Mouse (Mus musculus): ENCODE results near the gene Prss54.
A peak's percentile ranks its signal among the peaks of the same experiment; 100 is the strongest.
"Not testable (repeated sequence)": the region's sequence is repeated elsewhere in the genome, so short reads cannot be mapped to it uniquely, and the experiment has no call there.

Prss54 gene

DNA sequence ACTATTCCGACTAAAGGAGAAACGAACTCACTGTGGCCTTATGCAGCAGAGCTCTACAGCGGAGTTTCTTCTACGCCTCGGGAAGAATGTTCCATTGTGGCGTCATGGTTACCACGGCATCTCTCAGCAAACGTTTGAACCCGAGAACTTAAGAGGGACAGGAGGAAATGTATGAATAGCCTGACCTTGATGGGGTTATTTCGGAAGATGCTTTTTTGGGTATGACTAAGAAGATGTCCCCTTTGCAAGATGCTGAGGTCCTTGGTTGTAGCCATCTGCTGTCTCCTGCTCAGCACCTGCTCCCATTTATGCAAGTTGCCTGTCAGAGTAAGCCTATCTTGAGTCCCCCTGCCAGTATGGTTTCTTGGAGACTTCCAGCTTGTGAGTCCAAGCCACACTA is at the start of gene Prss54:
Gene Prss54, minus strand, starts transcription at position 101 of the 400 bp plus-strand sequence.
- no peak for DNase-seq (ENCODE audit: low read depth)

GRCm38 (mm10) chr8:95624833-95625232 is 48.7 kb upstream of the Prss54 start:
- DNase-seq (ENCODE audit: low read depth) = no peak

- DNase-seq (ENCODE audit: low read depth) = no peak
Measured at GRCm38 (mm10) chr8:95620046-95620445, 43.9 kb upstream of the Prss54 start.

DNA sequence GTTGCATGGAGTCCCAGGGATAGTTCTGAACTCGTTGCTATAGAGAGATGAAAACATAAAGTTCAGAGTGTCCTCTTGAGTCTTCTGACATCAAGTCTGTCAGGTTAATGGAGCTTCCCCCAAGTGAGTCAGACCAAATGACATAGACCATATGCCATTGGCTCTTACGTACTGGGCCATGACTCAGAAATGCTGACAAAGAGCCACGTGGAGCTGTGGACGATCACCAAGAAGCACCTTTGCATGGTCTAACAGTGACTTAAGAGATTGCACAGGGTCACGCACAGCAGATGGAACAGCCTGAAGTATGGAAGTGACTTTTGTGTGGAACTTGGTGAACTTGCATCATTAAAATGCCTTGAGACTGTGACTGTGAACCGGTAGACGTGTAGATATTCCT is 40.2 kb upstream of the Prss54 start:
- no peak for DNase-seq (ENCODE audit: low read depth)

- DNase-seq (ENCODE audit: low read depth) = no peak
Measured at GRCm38 (mm10) chr8:95611769-95612168, 35.6 kb upstream of the Prss54 start.

DNA sequence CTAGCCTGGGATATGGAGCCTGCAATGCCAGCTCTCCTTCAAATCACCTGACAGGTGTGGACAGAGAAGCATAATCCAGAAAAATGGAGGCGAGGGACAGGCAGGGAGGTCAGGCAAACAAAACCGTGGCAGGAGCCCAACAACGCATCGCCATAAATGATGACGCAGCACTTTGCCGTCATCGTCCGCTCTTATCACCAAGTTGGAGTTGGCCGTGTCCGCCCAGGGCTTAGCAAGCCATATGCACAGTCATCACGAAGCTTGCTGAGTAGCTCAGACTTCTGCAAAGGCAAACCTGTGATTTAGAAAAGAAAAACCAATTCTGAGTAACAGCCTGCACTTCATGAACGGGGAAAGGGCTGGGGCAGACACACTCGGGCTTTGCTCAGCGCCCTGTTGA is 34.6 kb upstream of the Prss54 start:
- no peak for DNase-seq (ENCODE audit: low read depth)

DNA sequence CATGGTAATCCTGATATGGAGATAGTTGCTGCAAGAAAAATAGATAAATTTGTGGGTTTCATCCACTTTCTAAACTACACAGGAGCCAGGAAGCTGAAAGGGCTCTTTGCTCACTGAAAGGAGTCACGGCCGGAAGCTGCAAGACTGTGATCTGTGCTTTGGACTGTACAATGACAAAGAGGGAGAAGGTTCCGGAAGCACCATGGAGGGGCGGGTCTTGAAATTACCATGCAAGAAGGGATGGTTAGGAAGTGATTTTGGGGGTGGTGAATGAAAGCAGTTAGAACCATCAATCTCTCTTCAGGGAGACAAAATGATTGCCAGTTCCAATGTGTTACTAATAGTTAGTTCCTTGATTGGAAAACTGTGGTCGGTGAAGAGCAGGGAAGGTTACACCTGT is 33.3 kb upstream of the Prss54 start:
- no peak for DNase-seq (ENCODE audit: low read depth)

DNA sequence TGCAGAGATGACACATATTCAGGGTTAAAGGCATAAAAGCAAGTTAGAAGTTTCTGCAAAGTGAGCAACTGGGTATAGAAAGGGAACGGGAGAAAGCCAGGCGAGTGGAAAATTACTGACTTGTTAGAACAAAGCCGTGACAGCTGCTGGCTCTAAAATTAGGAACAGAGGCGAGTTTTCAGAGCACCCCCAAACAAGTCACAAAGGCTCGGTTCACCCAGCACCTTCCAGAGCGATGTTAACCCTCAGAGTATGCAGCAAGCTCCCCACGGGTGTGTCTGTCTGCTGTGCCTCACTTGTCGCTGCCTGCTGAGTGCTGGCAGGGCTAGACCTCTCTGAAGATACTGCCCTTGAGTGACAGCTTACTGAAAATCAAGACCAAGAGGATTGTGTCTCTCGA is 31.1 kb upstream of the Prss54 start:
- DNase-seq (ENCODE audit: low read depth) = no peak

DNA sequence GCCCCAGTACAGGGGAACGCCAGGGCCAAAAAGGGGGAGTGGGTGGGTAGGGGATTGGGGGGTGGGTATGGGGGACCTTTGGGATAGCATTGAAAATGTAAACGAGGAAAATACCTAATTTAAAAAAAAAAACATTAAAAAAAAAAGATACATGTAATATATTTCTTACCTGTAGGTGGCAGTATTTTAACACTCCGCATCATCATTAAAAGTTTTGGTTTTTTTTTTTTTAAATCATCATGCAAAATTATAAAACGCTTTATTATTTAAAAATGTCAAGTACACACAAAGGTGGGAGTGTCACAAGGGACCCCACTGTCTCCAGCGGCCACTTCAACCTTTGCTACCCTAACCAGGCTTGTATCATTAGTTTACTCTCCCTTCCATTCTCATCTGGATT is 30.4 kb upstream of the Prss54 start:
- not testable (repeated sequence) for DNase-seq (ENCODE audit: low read depth)

- no peak for DNase-seq (ENCODE audit: low read depth)
Measured at GRCm38 (mm10) chr8:95602168-95602567, 26.0 kb upstream of the Prss54 start.

GRCm38 (mm10) chr8:95601306-95601705 is 25.2 kb upstream of the Prss54 start:
- no peak for DNase-seq (ENCODE audit: low read depth)

GRCm38 (mm10) chr8:95599861-95600260 is 23.7 kb upstream of the Prss54 start:
- peak; percentile 60 for DNase-seq (ENCODE audit: low read depth)

DNA sequence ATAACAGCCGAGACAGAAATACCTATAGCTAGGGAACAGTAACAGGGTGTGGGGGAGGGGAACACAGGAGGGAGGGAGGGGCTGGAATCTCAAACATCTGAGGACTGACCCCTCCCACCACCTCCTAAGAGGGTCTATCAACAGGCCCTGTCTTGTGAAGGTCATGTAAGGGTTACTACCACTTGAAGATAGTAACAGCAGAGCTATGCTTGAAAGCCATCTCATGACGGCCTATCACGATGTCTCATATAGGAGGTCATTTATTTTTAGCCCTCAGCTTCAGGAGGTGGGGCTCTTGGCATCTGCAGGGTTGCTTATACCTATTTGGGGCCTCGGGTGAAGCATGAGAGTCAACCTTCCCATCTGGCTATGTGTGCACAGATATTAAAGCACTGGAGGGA is 20.7 kb upstream of the Prss54 start:
- DNase-seq (ENCODE audit: low read depth) = no peak

DNA sequence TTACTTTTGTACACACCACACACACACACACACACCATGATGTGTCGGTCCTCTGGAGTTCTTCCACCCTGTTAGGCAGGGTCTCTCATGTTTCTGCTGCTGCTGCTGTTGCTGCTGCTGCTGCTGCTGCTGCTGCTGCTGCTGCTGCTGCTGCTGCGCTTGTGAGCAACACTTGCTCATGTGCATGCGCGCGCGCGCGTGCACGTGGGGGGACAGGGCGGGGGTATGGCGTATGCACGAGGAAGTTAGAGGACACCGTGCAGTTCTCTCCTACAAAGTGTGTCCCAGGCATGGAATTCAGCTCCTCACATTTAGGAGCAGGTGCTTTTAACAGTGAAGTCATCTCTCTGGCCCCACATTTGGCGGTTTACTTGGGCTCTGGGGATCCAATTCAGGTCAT is 19.0 kb upstream of the Prss54 start:
- no peak for DNase-seq (ENCODE audit: low read depth)

DNA sequence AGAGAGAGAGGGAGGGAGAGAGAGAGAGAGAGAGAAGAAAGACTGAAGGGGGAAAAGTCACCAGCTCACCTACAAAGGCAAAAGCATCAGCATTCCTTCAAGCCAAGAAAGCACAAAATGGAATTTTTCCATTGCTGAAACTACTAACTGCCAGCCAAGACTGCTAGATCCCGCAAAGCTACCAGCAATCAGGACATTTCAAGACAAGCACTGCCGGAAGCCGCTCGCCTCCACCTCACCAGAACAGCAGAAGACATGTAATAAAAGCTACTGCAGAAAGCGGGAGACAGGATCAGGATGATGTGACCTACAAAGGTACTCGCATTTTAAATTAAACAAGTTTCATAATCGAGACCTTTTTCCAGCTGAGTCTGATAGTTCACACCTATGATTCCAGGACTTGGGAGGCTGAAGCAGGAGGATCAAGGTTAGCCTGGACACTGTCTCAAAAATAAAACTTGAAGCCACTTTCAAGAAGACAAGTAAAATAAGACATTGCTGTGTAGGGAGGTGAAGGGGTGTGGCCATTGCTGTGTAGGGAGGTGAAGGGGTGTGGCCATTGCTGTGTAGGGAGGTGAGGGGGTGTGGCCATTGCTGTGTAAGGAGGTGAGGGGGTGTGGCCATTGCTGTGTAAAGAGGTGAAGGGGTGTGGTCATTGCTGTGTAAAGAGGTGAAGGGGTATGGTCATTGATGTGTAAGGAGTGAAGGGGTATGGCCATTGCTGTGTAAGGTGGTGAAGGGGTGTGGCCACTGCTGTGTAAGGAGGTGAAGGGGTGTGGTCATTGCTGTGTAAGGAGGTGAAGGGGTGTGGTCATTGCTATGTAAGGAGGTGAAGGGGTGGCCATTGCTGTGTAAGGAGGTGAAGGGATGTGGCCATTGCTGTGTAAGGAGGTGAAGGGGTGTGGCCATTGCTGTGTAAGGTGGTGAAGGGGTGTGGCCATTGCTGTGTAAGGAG is 17.6 kb upstream of the Prss54 start:
- DNase-seq (ENCODE audit: low read depth) = no peak

- no peak for DNase-seq (ENCODE audit: low read depth)
Measured at GRCm38 (mm10) chr8:95592131-95592780, 16.1 kb upstream of the Prss54 start.

- no peak for DNase-seq (ENCODE audit: low read depth)
Measured at GRCm38 (mm10) chr8:95590539-95590938, 14.4 kb upstream of the Prss54 start.

- no peak for DNase-seq (ENCODE audit: low read depth)
Measured at GRCm38 (mm10) chr8:95589282-95589681, 13.1 kb upstream of the Prss54 start.

DNA sequence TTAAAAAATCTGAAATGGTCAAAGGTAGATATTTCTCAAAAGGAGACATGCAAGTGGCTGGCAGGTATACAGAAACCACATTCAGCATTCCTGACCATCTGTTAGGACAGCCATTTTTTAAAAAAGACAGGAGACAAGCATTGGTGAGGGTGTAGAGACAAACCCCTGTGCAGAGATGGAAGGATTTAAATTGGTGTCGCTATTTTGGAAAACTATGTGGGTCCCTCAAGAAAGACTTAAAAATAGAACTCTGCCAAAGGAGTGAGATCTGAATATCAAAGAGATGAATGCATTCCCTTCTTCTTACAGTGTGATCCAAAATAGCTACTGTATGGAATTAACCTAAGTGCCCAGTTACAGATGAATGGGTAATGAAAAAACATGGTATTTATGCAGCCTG is 11.2 kb upstream of the Prss54 start:
- no peak for DNase-seq (ENCODE audit: low read depth)

- DNase-seq (ENCODE audit: low read depth) = no peak
Measured at GRCm38 (mm10) chr8:95573146-95573545, 3.0 kb downstream of the Prss54 start.

- DNase-seq (ENCODE audit: low read depth) = no peak
Measured at GRCm38 (mm10) chr8:95566809-95567208, 9.3 kb downstream of the Prss54 start.

DNA sequence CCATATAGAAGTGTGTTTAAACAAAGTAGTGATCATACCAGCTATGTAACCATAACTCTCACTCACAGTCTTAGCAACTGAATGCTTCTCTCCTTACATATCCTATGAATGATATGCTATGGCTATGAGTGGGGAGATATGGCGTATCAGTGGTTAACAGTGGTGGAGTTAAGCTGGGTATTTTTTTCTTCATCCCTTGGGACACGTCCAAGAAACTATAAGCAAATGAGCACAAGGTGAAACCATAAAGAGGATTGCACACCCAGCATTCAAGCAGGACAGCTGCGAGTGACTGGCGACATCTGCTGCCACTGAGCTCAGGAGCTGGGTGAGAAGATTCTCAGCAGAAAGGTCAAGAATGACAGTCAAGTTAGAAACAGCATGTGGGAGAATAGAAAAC is 9.9 kb downstream of the Prss54 start:
- no peak for DNase-seq (ENCODE audit: low read depth)

DNA sequence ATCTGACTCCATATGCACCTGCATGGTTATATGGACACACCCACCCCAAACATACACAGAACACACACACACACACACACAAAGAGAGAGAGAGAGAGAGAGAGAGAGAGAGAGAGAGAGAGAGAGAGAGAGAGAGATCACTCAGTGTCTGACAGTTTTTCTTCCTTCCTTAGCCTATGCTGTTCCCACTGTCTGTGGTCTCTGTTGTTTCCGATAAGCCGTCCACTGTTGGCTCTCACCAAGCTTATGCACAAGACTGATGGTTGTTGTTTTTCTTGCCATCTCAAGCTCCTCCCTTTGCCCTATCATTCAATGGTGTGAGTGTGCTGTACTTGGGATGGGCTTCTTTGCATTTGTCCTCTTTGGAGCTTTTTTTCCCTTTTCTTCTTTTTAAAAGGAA is 20.2 kb downstream of the Prss54 start:
- DNase-seq (ENCODE audit: low read depth) = no peak
